Mouse (Mus musculus): ENCODE data around the gene Dirc2. TPM values are rescaled to one million over a fixed set of nuclear protein-coding genes. Genes with fewer than 3 reads are reported as not detected.

Dirc2 gene
- polyA plus RNA-seq, 1 experiment: 12.8 TPM

DNA sequence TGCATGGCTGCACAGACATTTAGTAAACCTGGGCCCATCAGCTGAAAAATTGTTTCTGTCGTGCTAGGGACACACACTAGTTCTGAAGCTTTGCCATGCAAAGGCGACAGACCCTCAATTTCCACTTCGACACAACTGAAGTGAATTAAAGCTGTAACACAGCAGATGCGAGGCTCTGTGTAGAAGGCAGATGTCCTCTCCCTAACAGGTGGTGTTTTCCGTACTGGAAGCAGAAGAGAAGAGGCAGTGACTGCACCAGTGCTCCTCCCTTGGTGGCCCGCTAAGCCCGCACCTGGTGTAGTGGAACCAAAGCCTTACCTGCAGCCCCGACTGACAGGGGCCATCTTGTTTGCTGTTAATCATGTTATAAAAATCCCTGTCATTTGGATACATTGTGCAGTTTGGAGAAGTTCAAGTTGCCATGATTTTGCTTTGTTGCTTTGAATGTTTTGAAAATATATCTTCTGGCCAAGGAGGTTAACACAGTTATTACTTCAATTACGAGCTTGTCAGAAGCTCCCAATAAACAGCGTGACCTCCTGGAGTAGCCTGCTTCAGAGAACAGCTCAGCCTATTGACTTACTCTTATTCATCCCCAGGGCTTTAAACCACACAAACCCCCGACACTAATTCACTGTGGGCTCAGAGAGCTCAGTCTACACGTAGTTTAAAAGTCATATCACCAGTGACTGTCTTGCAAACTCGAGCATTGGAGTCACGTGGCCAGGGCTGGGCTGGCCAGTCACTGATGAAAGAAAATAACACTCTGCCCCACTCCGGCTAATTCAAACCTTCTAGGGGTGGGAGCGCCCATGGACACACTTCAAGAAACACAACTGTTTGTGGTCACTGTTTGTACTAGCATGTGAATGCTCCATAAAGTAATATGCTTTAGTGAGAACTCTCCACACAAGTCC lies 65.1 kb downstream of the Dirc2 start:
- Histone ChIP-seq H3K4me1 (ENCODE audit: control insufficient read depth, insufficient read depth, insufficient read length, low read length) (no peaks in the 10 kb centered on the region), H3K27ac (replicated peaks; ENCODE audit: low read depth, low read length) (no peak overlapping the region), H3K4me3 (ENCODE audit: insufficient read depth, low read depth, low read length) (no peak overlapping the region)

- Histone ChIP-seq H3K4me1 (ENCODE audit: control insufficient read depth, insufficient read depth, insufficient read length, low read length) (no peaks in the 10 kb centered on the region), H3K4me3 (ENCODE audit: insufficient read depth, low read depth, low read length) (no peak overlapping the region), H3K27ac (replicated peaks; ENCODE audit: low read depth, low read length) (no peak overlapping the region)
Measured at GRCm38 (mm10) chr16:35701823-35702222, 67.3 kb downstream of the Dirc2 start.

- Histone ChIP-seq H3K4me1 (ENCODE audit: control insufficient read depth, insufficient read depth, insufficient read length, low read length) (no peaks in the 10 kb centered on the region), H3K4me3 (ENCODE audit: insufficient read depth, low read depth, low read length) (no peak overlapping the region), H3K27ac (replicated peaks; ENCODE audit: low read depth, low read length) (no peak overlapping the region)
Measured at GRCm38 (mm10) chr16:35696103-35696502, 73.1 kb downstream of the Dirc2 start.

GRCm38 (mm10) chr16:35694250-35694846 lies 74.8 kb downstream of the Dirc2 start:
- Histone ChIP-seq H3K27ac (replicated peaks; ENCODE audit: low read depth, low read length) (no peak overlapping the region), H3K4me3 (ENCODE audit: insufficient read depth, low read depth, low read length) (no peak overlapping the region), H3K4me1 (ENCODE audit: control insufficient read depth, insufficient read depth, insufficient read length, low read length) (no peaks in the 10 kb centered on the region)

DNA sequence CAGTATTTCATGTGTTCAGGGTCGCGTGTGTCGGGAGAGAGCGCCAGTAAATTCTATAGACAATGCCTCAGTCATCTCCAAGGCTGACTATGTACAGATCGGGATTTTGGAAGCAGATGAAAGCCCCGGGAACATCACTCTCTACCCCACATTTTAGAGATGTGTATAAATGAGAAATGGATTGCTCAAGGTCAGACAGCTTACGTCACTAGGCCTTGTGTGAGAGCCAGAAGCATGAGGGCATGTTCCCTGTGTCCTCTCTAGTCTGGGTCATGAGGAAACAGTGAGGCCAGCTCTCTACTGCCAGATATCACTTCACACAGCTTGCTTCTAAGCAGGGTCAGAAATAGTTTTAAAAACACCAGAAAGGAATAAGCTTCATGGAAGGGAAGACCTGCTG lies 77.5 kb downstream of the Dirc2 start:
- Histone ChIP-seq H3K4me1 (ENCODE audit: control insufficient read depth, insufficient read depth, insufficient read length, low read length) (no peaks in the 10 kb centered on the region), H3K27ac (replicated peaks; ENCODE audit: low read depth, low read length) (peak overlapping the region; percentile 26; the same call in 1 of the 2 replicates), H3K4me3 (ENCODE audit: insufficient read depth, low read depth, low read length) (no peak overlapping the region)

- Histone ChIP-seq H3K4me3 (ENCODE audit: insufficient read depth, low read depth, low read length) (no peak overlapping the region), H3K27ac (replicated peaks; ENCODE audit: low read depth, low read length) (no peak overlapping the region), H3K4me1 (ENCODE audit: control insufficient read depth, insufficient read depth, insufficient read length, low read length) (no peaks in the 10 kb centered on the region)
Measured at GRCm38 (mm10) chr16:35686491-35686890, 82.7 kb downstream of the Dirc2 start.

DNA sequence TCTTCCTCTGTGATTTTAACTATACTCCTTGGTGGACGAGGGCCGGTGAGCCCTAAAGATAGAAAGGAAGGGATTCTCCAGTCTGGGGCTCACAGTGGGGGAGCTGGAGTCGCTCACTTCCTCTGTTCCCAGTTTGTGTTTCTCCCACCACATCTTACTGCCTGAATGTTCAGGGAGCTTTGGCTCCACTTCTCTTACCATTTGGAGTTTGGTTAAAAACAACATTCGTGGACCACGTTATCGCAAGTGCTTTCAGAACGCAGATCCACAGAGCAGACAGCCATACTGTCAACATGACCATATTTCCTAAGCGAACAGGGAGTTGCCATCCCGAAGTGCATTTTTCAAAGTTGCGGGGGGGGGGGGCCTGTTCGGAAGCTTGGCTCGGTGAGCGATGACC lies 84.1 kb downstream of the Dirc2 start:
- no peaks in the 10 kb centered on the region for H3K4me1 ChIP-seq (ENCODE audit: control insufficient read depth, insufficient read depth, insufficient read length, low read length)
- no peak overlapping the region for H3K27ac ChIP-seq (replicated peaks; ENCODE audit: low read depth, low read length)
- H3K4me3 ChIP-seq (ENCODE audit: insufficient read depth, low read depth, low read length): no peak overlapping the region

DNA sequence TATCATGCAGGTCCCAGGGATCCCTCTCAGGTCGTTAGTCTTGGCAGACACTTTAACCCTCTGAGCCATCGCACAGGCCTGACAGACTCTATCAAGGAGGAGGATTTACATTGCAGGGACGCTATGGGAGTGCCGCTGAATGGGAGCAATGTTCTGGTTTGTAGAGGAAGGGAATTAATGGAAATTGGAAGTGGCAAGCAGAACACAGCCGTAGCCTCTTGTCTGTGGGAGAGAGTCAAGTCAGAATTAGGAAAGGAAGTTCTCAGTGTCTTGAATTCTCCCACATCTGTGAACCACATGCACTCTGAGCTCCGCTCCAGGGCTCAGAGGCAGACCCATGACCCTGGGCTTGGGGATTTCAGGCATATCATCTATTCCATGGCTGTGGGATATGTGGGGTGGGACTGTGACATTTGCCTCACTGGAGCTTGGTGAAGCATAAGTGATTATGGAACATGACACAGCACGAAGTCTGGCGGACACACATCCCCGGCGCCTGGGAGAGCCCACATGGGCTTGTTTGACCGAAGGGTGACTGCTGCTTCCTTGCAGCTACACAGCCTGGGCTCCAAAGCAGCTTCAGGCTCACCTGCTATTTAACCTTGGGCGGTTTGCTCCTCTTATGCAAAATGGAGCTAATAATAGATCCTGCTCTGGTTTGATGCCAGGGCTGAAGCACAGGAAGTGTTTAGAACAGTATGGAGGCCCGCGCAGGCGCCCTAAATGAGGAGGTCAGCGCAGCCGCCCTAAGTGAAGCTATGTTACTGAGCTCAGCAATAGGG lies 87.6 kb downstream of the Dirc2 start:
- Histone ChIP-seq H3K4me1 (ENCODE audit: control insufficient read depth, insufficient read depth, insufficient read length, low read length) (no peaks in the 10 kb centered on the region), H3K27ac (replicated peaks; ENCODE audit: low read depth, low read length) (no peak overlapping the region)

GRCm38 (mm10) chr16:35678476-35678875 lies 90.7 kb downstream of the Dirc2 start:
- no peaks in the 10 kb centered on the region for H3K4me1 ChIP-seq (ENCODE audit: control insufficient read depth, insufficient read depth, insufficient read length, low read length)
- no peak overlapping the region for H3K4me3 ChIP-seq (ENCODE audit: insufficient read depth, low read depth, low read length)
- H3K27ac ChIP-seq (replicated peaks; ENCODE audit: low read depth, low read length): no peak overlapping the region

More for the DNA sequence above, 87.6 kb downstream of the Dirc2 start:
- H3K4me3 ChIP-seq (ENCODE audit: insufficient read depth, low read depth, low read length): no peak overlapping the region

- Histone ChIP-seq H3K27ac (replicated peaks; ENCODE audit: low read depth, low read length) (no peak overlapping the region), H3K4me3 (ENCODE audit: insufficient read depth, low read depth, low read length) (no peak overlapping the region), H3K4me1 (ENCODE audit: control insufficient read depth, insufficient read depth, insufficient read length, low read length) (no peaks in the 10 kb centered on the region)
Measured at GRCm38 (mm10) chr16:35677511-35678113, 91.5 kb downstream of the Dirc2 start.

GRCm38 (mm10) chr16:35664847-35665246 lies 104.3 kb downstream of the Dirc2 start:
- Histone ChIP-seq H3K4me1 (ENCODE audit: control insufficient read depth, insufficient read depth, insufficient read length, low read length) (no peaks in the 10 kb centered on the region; the same call in 1 of the 2 replicates), H3K4me3 (ENCODE audit: insufficient read depth, low read depth, low read length) (no peak overlapping the region), H3K27ac (replicated peaks; ENCODE audit: low read depth, low read length) (no peak overlapping the region)

DNA sequence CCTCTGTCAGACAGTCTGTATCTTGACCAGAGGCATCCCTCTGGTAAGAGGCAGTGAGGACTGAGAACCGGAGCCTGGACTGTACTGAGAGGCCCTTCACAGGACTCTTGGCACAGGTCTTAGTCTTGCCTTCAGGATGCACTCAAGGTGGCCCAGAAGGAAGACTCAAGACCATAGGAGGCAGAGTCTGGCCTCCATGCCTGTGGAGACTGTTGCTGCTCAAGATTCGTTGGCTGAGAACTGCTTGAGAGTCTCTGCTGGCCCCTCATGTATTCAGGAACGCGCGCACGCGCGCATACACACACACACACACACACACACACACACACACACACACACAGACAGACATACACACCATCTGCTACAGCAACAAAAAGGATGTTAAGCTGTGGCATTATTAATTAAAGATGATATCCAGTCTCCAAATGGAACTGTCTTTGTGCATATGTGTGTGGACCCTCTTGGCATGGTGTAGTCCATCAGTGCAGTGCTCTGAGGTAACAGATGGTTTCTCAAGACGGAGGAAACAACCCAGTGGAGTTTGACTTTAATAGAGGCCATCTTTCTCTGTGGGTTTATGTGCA lies 105.2 kb downstream of the Dirc2 start:
- H3K4me1 ChIP-seq (ENCODE audit: control insufficient read depth, insufficient read depth, insufficient read length, low read length): no peaks in the 10 kb centered on the region; the same call in 1 of the 2 replicates
- H3K4me3 ChIP-seq (ENCODE audit: insufficient read depth, low read depth, low read length): no peak overlapping the region
- no peak overlapping the region for H3K27ac ChIP-seq (replicated peaks; ENCODE audit: low read depth, low read length)

DNA sequence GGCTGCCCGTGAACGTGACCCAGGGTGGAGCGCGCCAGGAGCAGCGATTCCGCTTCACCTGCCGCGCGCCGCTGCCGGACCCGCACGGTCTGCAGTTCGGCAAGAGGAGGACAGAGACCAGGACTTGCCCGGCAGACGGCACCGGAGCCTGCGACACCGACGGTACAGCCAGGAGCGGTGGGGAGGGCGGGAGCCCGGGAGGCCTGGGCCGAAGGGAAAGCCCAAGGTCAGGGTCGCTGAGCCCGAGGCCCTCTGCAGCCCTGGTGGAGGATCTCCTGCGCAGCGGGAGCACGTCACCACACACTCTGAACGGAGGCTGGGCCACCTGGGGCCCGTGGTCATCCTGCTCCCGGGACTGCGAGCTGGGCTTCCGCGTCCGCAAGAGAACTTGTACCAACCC lies 108.9 kb downstream of the Dirc2 start:
- H3K4me1 ChIP-seq (ENCODE audit: control insufficient read depth, insufficient read depth, insufficient read length, low read length): no peaks in the 10 kb centered on the region; the same call in 1 of the 2 replicates
- no peak overlapping the region for H3K4me3 ChIP-seq (ENCODE audit: insufficient read depth, low read depth, low read length)
- H3K27ac ChIP-seq (replicated peaks; ENCODE audit: low read depth, low read length): no peak overlapping the region

GRCm38 (mm10) chr16:35653951-35654350 lies 115.2 kb downstream of the Dirc2 start:
- Histone ChIP-seq H3K4me3 (ENCODE audit: insufficient read depth, low read depth, low read length) (no peak overlapping the region), H3K27ac (replicated peaks; ENCODE audit: low read depth, low read length) (no peak overlapping the region), H3K4me1 (ENCODE audit: control insufficient read depth, insufficient read depth, insufficient read length, low read length) (no peaks in the 10 kb centered on the region)
